Mouse (Mus musculus) forebrain, postnatal 0 days (tissue): ENCODE measurements around the gene Ms4a7. TPM values are rescaled to one million over a fixed set of nuclear protein-coding genes. Genes with fewer than 3 reads are reported as not detected.

Source experiments
- ATAC-seq: fragments of 200-750 bp; cut with Nextera tagmentation; 2 replicates; pipeline ENCODE4 v1.8.0; 2017; ENCODE audit warnings: mild to moderate bottlenecking, moderate library complexity
- DNase-seq: peaks from one replicate; pipeline ENCODE4 v3.0.0-alpha.2; 2015
- H3K27ac ChIP-seq: fragments of 300-500 bp; sonication (generic); 2 replicates; pipeline ENCODE4 v1.5.1; 2014; ENCODE audit warnings: low read depth, mild to moderate bottlenecking, antibody characterized with exemption, low read length, moderate library complexity, mixed read lengths
- H3K27me3 ChIP-seq: fragments of 300-500 bp; sonication (generic); 2 replicates; pipeline ENCODE4 v1.6.1; 2014; ENCODE audit warnings: mild to moderate bottlenecking, low read length, mixed read lengths; ENCODE audit not compliant: insufficient read depth
- H3K36me3 ChIP-seq: fragments of 300-500 bp; sonication (generic); 2 replicates; pipeline ENCODE4 v1.6.1; 2014; ENCODE audit warnings: mild to moderate bottlenecking, moderate library complexity; ENCODE audit not compliant: insufficient read depth
- H3K4me1 ChIP-seq: fragments of 300-500 bp; sonication (generic); 2 replicates; pipeline ENCODE4 v1.6.1; 2014; ENCODE audit warnings: antibody characterized with exemption; ENCODE audit not compliant: insufficient read depth
- H3K4me2 ChIP-seq: fragments of 300-500 bp; sonication (generic); 2 replicates; pipeline ENCODE4 v1.6.1; 2014; ENCODE audit warnings: low read depth, mild to moderate bottlenecking, moderate library complexity
- H3K4me3 ChIP-seq: fragments of 300-500 bp; sonication (generic); 2 replicates; pipeline ENCODE4 v1.5.1; 2014; ENCODE audit warnings: low read depth, low read length, mixed read lengths
- H3K9ac ChIP-seq: fragments of 300-500 bp; sonication (generic); 2 replicates; pipeline ENCODE4 v1.6.1; 2014; ENCODE audit warnings: mild to moderate bottlenecking
- H3K9me3 ChIP-seq: fragments of 300-500 bp; sonication (generic); 2 replicates; pipeline ENCODE4 v1.6.1; 2016; ENCODE audit warnings: low read length
- CTCF ChIP-seq: sonication (generic); IDR thresholded peaks from 2 replicates; pipeline ENCODE4 v1.5.1; 2016; ENCODE audit warnings: antibody characterized with exemption, control low read depth, low read depth
- WGBS: fragments of 180-500 bp; shearing (Covaris S2); extraction: QIAGEN DNeasy Blood & Tissue Kit; methylation state at CpG from one replicate; pipeline ENCODE4 v1.1.7; 2014; 5-methylcytosine and 5-hydroxymethylcytosine counted together
- polyA plus RNA-seq: library from polyadenylated mRNA; unstranded; fragments of >200 nt; fragmentation: Nextera tagmentation; extraction: Ambion mirVana; gene quantifications from 2 replicates; pipeline ENCODE4 v1.2.1, GENCODE M21; 2015
- total RNA-seq: library from RNA; depleted of rRNA; stranded (reverse); fragments of >200 nt; gene quantifications from 2 replicates; pipeline ENCODE4 v1.2.3, GENCODE M21; 2014; rRNA removed

Gene Ms4a7
- 0.77 and 1.1 TPM in 2 replicates for total RNA-seq
- 3.3 and 4.0 TPM in 2 replicates for polyA plus RNA-seq

DNA sequence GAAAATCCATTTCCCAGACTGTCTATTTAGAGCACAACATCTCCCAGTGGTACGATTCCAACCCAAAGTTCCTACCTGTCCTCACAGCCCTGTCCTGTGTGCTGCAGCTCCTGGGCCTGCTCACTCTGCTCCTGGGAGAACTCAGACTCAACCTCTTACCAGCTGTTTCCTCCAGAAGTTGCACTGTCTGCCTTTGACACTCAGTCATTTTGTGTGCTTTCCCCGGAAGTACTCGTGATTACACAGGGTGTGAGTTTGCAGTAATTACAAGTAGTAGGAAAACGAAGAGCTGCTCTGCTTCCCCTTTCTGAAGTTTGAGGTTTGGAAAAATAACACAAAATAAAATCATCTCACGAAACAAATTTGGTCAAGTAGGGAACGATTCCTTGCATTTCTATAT is at the start of gene Ms4a7:
Gene Ms4a7 (minus strand): TSS at position 215 of the 400 bp plus-strand sequence.
- no peaks in the 10 kb centered on the region for H3K36me3 ChIP-seq
- H3K4me3 ChIP-seq: no peak within 1 kb of the TSS
- TF ChIP-seq CTCF: no peak
- ATAC-seq (no peak), DNase-seq (no peak)
- no peak within 1 kb of the TSS for H3K4me2 ChIP-seq
- H3K9ac ChIP-seq: no peak within 1 kb of the TSS
- no peak within 1 kb of the TSS for H3K27ac ChIP-seq
- no peaks in the 10 kb centered on the region for H3K4me1 ChIP-seq
- no peaks in the 10 kb centered on the region for H3K9me3 ChIP-seq
- WGBS: 90% methylated on average over 6 of the region's 6 CpGs
- no peaks in the 10 kb centered on the region for H3K27me3 ChIP-seq

GRCm38 (mm10) chr19:11376399-11376798 is 40.5 kb upstream of the Ms4a7 start:
- no peak for TF ChIP-seq CTCF
- Histone ChIP-seq H3K4me3 (no peak overlapping the region), H3K36me3 (no peaks in the 10 kb centered on the region), H3K9ac (no peak overlapping the region), H3K4me2 (no peak overlapping the region), H3K4me1 (no peaks in the 10 kb centered on the region), H3K9me3 (no peaks in the 10 kb centered on the region), H3K27me3 (no peaks in the 10 kb centered on the region), H3K27ac (no peak overlapping the region)
- ATAC-seq (no peak), DNase-seq (no peak)
- WGBS: 78% methylated on average over 2 of the region's 2 CpGs

DNA sequence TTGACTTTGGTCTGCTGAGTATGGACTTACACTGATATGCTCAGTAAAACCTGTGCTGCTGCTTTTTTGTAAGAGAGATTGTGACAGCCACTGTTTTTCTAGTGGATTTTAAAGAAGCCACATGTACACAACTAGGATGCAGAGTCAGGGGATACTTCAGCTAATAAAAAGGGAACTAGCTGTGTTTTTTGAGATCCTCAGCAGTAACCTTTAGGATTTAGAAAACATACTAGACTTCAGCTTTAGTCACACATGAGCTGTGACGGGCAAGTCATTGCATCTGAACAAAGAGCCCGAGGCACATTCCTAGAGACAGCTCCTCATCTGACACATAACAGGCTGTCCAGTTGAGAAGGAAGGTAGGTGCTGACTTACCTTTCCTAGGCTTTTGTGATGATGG is 39.3 kb upstream of the Ms4a7 start, which contains the start of gene Ms4a4a:
Gene Ms4a4a (plus strand): TSS at position 251 of the 400 bp plus-strand sequence.
- H3K4me2 ChIP-seq: no peak within 1 kb of the TSS
- no peak within 1 kb of the TSS for H3K9ac ChIP-seq
- H3K4me1 ChIP-seq: no peaks in the 10 kb centered on the region
- no peak for TF ChIP-seq CTCF
- ATAC-seq (no peak), DNase-seq (no peak)
- no peaks in the 10 kb centered on the region for H3K36me3 ChIP-seq
- H3K9me3 ChIP-seq: no peaks in the 10 kb centered on the region
- no peaks in the 10 kb centered on the region for H3K27me3 ChIP-seq
- no peak within 1 kb of the TSS for H3K27ac ChIP-seq
- no peak within 1 kb of the TSS for H3K4me3 ChIP-seq
- WGBS: 70% methylated on average over 2 of the region's 2 CpGs

- no peaks in the 10 kb centered on the region for H3K36me3 ChIP-seq
- H3K9ac ChIP-seq: no peak overlapping the region
- H3K27ac ChIP-seq: no peak overlapping the region
- no peaks in the 10 kb centered on the region for H3K27me3 ChIP-seq
- no peak overlapping the region for H3K4me2 ChIP-seq
- no peaks in the 10 kb centered on the region for H3K4me1 ChIP-seq
- TF ChIP-seq CTCF: no peak
- no peak overlapping the region for H3K4me3 ChIP-seq
- no peak for DNase-seq
- ATAC-seq: no peak
- H3K9me3 ChIP-seq: no peaks in the 10 kb centered on the region
Observed at GRCm38 (mm10) chr19:11371181-11371580, 35.2 kb upstream of the Ms4a7 start.

DNA sequence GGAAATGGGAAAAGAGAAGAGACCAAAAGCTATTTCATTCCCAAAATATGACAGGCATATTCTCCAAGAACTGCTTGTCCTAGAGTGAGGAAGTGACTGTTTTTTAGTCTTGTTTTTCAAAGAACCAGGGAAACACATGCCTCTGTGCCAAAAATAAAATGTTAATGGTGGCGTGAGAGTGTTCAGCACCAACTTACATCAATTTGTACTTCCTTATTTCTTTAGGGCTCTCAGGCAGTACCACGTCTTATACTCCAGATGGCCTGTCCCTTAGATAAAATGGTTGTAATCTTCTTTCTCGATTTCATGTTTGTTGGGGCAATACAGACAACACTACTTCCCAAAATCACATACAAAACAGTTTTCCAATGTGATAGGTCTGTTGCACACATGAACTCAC is 32.4 kb upstream of the Ms4a7 start:
- 84% methylated on average over 3 of the region's 3 CpGs for WGBS
- ATAC-seq (no peak), DNase-seq (no peak)
- no peaks in the 10 kb centered on the region for H3K4me1 ChIP-seq
- no peaks in the 10 kb centered on the region for H3K9me3 ChIP-seq
- H3K9ac ChIP-seq: no peak overlapping the region
- H3K4me3 ChIP-seq: no peak overlapping the region
- H3K4me2 ChIP-seq: no peak overlapping the region
- H3K27me3 ChIP-seq: no peaks in the 10 kb centered on the region
- no peak for TF ChIP-seq CTCF
- H3K27ac ChIP-seq: no peak overlapping the region
- no peaks in the 10 kb centered on the region for H3K36me3 ChIP-seq

DNA sequence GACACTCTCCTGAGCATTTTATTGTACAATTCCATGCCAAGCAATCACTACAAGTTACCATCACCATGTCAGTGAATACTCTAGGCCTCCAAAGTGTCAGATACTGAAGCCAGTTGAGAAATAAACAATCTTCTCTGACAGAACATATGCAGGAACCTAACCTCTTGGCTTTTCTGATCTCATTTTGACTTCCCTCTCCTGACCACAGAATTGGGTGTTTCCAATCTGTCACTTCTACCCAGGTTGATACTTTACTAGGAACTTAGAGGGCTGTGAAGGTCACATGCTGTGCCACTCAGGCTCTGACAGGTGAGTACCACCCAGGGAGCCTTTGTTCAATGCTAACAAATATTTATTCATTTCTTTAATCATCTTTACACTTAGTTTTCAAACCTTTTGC is 26.1 kb upstream of the Ms4a7 start:
- Histone ChIP-seq H3K9ac (no peak overlapping the region), H3K4me2 (no peak overlapping the region), H3K27ac (no peak overlapping the region), H3K27me3 (no peaks in the 10 kb centered on the region), H3K4me1 (no peaks in the 10 kb centered on the region), H3K4me3 (no peak overlapping the region), H3K36me3 (no peaks in the 10 kb centered on the region), H3K9me3 (no peaks in the 10 kb centered on the region)
- ATAC-seq (no peak), DNase-seq (no peak)
- no peak for TF ChIP-seq CTCF

DNA sequence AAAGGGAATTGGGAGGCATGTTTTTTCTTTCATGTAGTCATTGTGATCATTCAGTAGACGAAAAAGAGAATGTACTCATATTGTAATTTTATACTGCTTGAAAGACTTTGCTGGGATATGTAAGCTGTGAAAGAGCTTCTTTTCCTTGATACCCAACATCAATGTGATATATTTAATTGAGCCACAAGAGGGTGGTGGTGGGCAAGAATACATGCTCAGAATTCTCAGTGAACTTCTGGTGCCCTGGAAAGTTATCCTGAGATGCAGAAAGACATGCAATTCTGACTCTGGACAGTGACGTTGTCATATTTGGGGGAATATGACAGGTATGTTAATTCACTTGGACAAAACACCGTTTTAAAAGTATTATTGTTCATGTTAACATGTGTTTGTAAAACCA is 24.2 kb upstream of the Ms4a7 start:
- Histone ChIP-seq H3K4me2 (no peak overlapping the region), H3K27ac (no peak overlapping the region), H3K9ac (no peak overlapping the region), H3K4me3 (no peak overlapping the region), H3K36me3 (no peaks in the 10 kb centered on the region), H3K27me3 (no peaks in the 10 kb centered on the region), H3K9me3 (no peaks in the 10 kb centered on the region), H3K4me1 (no peaks in the 10 kb centered on the region)
- peak; percentile 56 for TF ChIP-seq CTCF
- 74% methylated on average over 3 of the region's 3 CpGs for WGBS
- ATAC-seq: peak; percentile 50; the same call in 1 of the 2 replicates
- peak; percentile 20 for DNase-seq

- WGBS: 93% methylated on average over 7 of the region's 7 CpGs
- no peak for TF ChIP-seq CTCF
- Histone ChIP-seq H3K27ac (no peak overlapping the region), H3K4me3 (no peak overlapping the region), H3K4me2 (no peak overlapping the region), H3K27me3 (no peaks in the 10 kb centered on the region), H3K4me1 (no peaks in the 10 kb centered on the region), H3K9me3 (no peaks in the 10 kb centered on the region), H3K36me3 (no peaks in the 10 kb centered on the region), H3K9ac (no peak overlapping the region)
- ATAC-seq (no peak), DNase-seq (no peak)
Observed at GRCm38 (mm10) chr19:11355730-11356129, 19.8 kb upstream of the Ms4a7 start.
